Comparison of ENCODE assay signal across 10 mouse cellular contexts in the genomic region with DNA sequence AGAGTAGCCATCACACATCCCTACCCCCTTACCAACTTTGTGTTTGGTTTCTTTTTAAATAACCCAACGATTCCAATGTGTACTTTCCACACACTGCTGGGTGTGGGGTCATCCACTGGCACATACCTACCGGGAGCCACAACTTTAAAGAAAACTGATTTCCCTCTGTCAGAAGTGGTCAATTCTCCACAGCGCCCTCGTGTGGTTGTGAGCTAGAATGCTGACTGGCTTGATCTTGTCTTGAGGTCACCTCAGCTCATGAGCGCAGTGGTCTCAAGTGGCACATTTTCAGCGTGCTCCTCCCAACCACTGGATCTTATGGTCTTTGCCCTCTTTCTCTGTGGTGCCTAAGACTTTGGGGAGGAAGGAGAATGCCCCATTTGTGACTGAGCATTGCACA. TPM values are rescaled to one million over a fixed set of nuclear protein-coding genes. Genes with fewer than 3 reads are reported as not detected.
DNase-seq lines count a peak whose midpoint lies in the region; ATAC-seq and TF ChIP-seq lines count a peak whose summit lies in the region.
"Had no signal": no experiment of that assay in that cellular context is flagged by ENCODE, and none has a peak within 500 bp of the region (broad histone marks: within the 10 kb centered on the region; RNA-seq: fewer than 3 reads in every experiment).

No protein-coding gene starts in this region.

- H3K79me2 ChIP-seq in heart, adult 2 months (replicated peaks; ENCODE audit: control insufficient read depth, insufficient read depth, low read length) = no peaks in the 10 kb centered on the region

- no peak for TF ChIP-seq EP300 in heart, adult 2 months (IDR thresholded peaks at IDR 0.05; ENCODE audit: insufficient read depth, low read depth, low read length)

- H3K4me1 ChIP-seq in heart, adult 2 months (ENCODE audit: control insufficient read depth, insufficient read depth, low read length) = no peaks in the 10 kb centered on the region
- H3K4me1 ChIP-seq in embryonic fibroblast, embryonic 13.5 days (ENCODE audit: control insufficient read depth, insufficient read depth, low read length) = no peaks in the 10 kb centered on the region
- H3K4me1 ChIP-seq: embryonic facial prominence, embryonic 12.5 days; limb, embryonic 15.5 days had no signal

- TF ChIP-seq POLR2A in heart, adult 2 months (IDR thresholded peaks at IDR 0.05; ENCODE audit: insufficient read depth, low read depth, low read length) = no peak
- no peak for TF ChIP-seq POLR2A in embryonic fibroblast, embryonic 13.5 days (IDR thresholded peaks at IDR 0.05; ENCODE audit: low read depth, low read length)

- WGBS in heart, adult 2 months = 22% methylated on average over 6 of the region's 6 CpGs

- no peak for DNase-seq in heart, adult 2 months
- no peak for DNase-seq in heart, postnatal 25 days (ENCODE audit: low spot score)
- peak; percentile 3 for DNase-seq in ovary, postnatal 14 days (ENCODE audit: low spot score)
- no peak for DNase-seq in ovary, adult 18-20 months (ENCODE audit: low spot score)
- DNase-seq in brain, adult 2 months (ENCODE audit: low read depth, low spot score) = peak; percentile 73
- peak; percentile 70 for DNase-seq in thymus, postnatal 0 days (ENCODE audit: low spot score)

- no peaks in the 10 kb centered on the region for H3K27me3 ChIP-seq in heart, adult 2 months (ENCODE audit: control insufficient read depth, insufficient read depth, low read length)
- H3K27me3 ChIP-seq: embryonic facial prominence, embryonic 12.5 days; limb, embryonic 15.5 days had no signal

- intact Hi-C loops in heart, adult 2 months (cut with DNase I) = no loop called here
- intact Hi-C loops in heart, postnatal 25 days (cut with DNase I) = no loop called here

- H3K36me3 ChIP-seq in heart, adult 2 months (ENCODE audit: control insufficient read depth, insufficient read depth, low read length) = no peaks in the 10 kb centered on the region
- H3K36me3 ChIP-seq: embryonic facial prominence, embryonic 12.5 days; limb, embryonic 15.5 days had no signal

- ATAC-seq in megakaryocyte progenitor cell, adult 5-6 weeks (replicated peaks; ENCODE audit: poor library complexity) = peak; percentile 64; the same call in 1 of the 2 replicates

- no peak overlapping the region for H3K27ac ChIP-seq in heart, adult 2 months
- no peak overlapping the region for H3K27ac ChIP-seq in embryonic fibroblast, embryonic 13.5 days (ENCODE audit: insufficient read depth, low read length)
- H3K27ac ChIP-seq: embryonic facial prominence, embryonic 12.5 days; limb, embryonic 15.5 days had no signal

- no peak overlapping the region for H3K9ac ChIP-seq in heart, adult 2 months (ENCODE audit: low read depth, low read length)
- H3K9ac ChIP-seq: embryonic facial prominence, embryonic 12.5 days; limb, embryonic 15.5 days had no signal

- no peak overlapping the region for H3K4me3 ChIP-seq in heart, adult 2 months
- no peak overlapping the region for H3K4me3 ChIP-seq in embryonic fibroblast, embryonic 13.5 days (ENCODE audit: insufficient read depth, low read length)
- H3K4me3 ChIP-seq: embryonic facial prominence, embryonic 12.5 days; limb, embryonic 15.5 days had no signal

- peak; percentile 59 for TF ChIP-seq CTCF in heart, adult 2 months (IDR thresholded peaks at IDR 0.05)
- peak; percentile 58; the same call in 1 of the 2 replicates for TF ChIP-seq CTCF in embryonic fibroblast, embryonic 13.5 days (IDR thresholded peaks at IDR 0.05; ENCODE audit: borderline replicate concordance, insufficient read depth, low read length)

RNA-seq across cellular contexts. Expression of gene Nms, which starts 2.2 kb away (rescaled TPM):
- not detected for total RNA-seq in heart, adult 2 months (2021)
- not detected in 2 replicates for polyA plus RNA-seq in heart, adult 2 months (2012; rRNA removed)
- total RNA-seq in heart, postnatal 25 days (2021) = not detected
- polyA plus RNA-seq in embryonic fibroblast, embryonic 13.5 days (2011; ENCODE audit: insufficient read length, low read depth, missing spikeins) = not detected in 2 replicates
- not detected in 2 replicates for total RNA-seq in megakaryocyte progenitor cell, adult 5-6 weeks (2015)
- total RNA-seq in megakaryocyte progenitor cell, adult 5-6 weeks (2017) = not detected in 2 replicates
- polyA plus RNA-seq in thymus, postnatal 0 days (2015; fragmentation: Nextera tagmentation; extraction: Ambion mirVana) = 0.86 and 0.88 TPM in 2 replicates
- polyA plus RNA-seq: embryonic facial prominence, embryonic 12.5 days; limb, embryonic 15.5 days had no signal

RNA-seq across cellular contexts. Expression of gene Chst10, which starts 38.8 kb away (rescaled TPM):
- total RNA-seq in heart, adult 2 months (2021) = under 1 TPM; 0.16 to 0.34 TPM
- polyA plus RNA-seq in heart, adult 2 months (2012; rRNA removed) = 0.26 and 0.27 TPM in 2 replicates
- total RNA-seq in heart, postnatal 25 days (2021) = under 1 TPM; 0.29 to 0.34 TPM
- 2.7 and 3.2 TPM in 2 replicates for polyA plus RNA-seq in embryonic fibroblast, embryonic 13.5 days (2011; ENCODE audit: insufficient read length, low read depth, missing spikeins)
- 0.32 and 1.7 TPM in 2 replicates for total RNA-seq in megakaryocyte progenitor cell, adult 5-6 weeks (2015)
- total RNA-seq in megakaryocyte progenitor cell, adult 5-6 weeks (2017) = 0.25 and 0.57 TPM in 2 replicates
- 24.0 and 25.5 TPM in 2 replicates for polyA plus RNA-seq in thymus, postnatal 0 days (2015; fragmentation: Nextera tagmentation; extraction: Ambion mirVana)

RNA-seq across cellular contexts. Expression of gene Pdcl3, which starts 48.6 kb away (rescaled TPM):
- 10 to 100 TPM; 68.3 to 78.3 TPM for total RNA-seq in heart, adult 2 months (2021)
- polyA plus RNA-seq in heart, adult 2 months (2012; rRNA removed) = 33.4 and 49.2 TPM in 2 replicates
- 10 to 100 TPM; 68.6 to 72.8 TPM for total RNA-seq in heart, postnatal 25 days (2021)
- polyA plus RNA-seq in embryonic fibroblast, embryonic 13.5 days (2011; ENCODE audit: insufficient read length, low read depth, missing spikeins) = 194 and 249 TPM in 2 replicates
- total RNA-seq in megakaryocyte progenitor cell, adult 5-6 weeks (2015) = 67.0 and 76.1 TPM in 2 replicates
- 56.1 and 63.5 TPM in 2 replicates for total RNA-seq in megakaryocyte progenitor cell, adult 5-6 weeks (2017)
- 117 and 123 TPM in 2 replicates for polyA plus RNA-seq in thymus, postnatal 0 days (2015; fragmentation: Nextera tagmentation; extraction: Ambion mirVana)

Comparison
In these comparisons a context has a peak if more than half of its experiments do, and no peak if none do; other contexts are left out.
1. DNase-seq: peak in ovary, postnatal 14 days (single experiment), brain, adult 2 months (single experiment) and thymus, postnatal 0 days (single experiment); none in heart, adult 2 months (0 of 2), heart, postnatal 25 days (single experiment) and ovary, adult 18-20 months (single experiment).